Mouse (Mus musculus): ENCODE results near the gene Trnt1. TPM values are rescaled to one million over a fixed set of nuclear protein-coding genes. Genes with fewer than 3 reads are reported as not detected.

The Trnt1 gene
- total RNA-seq, 1 experiment from 2014 or later, result 106 TPM

Other genes with a start within 250 kb of the Trnt1 start
- gene Il5ra, start 20.1 kb upstream of the Trnt1 start, total RNA-seq (2017), result 1.2 TPM in 1 of 2 replicates, not detected in the other
- gene Crbn, start 31.0 kb downstream of the Trnt1 start, total RNA-seq (2017), result 51.9 and 53.2 TPM in 2 replicates